Mouse (Mus musculus) left cerebral cortex, postnatal 10 days (tissue): Measurements from ENCODE around the gene Cdk2. TPM values are rescaled to one million over a fixed set of nuclear protein-coding genes. Genes with fewer than 3 reads are reported as not detected.
"Not testable (repeated sequence)": the region's sequence is repeated elsewhere in the genome, so short reads cannot be mapped to it uniquely, and the experiment has no call there.

Experiments used
- DNase-seq, 2 experiments: peaks; one replicate each; pipeline ENCODE4 v3.0.0; 2021 to 2022; ENCODE audit warnings: low spot score in 2 of 2, mixed read lengths in 1 of 2; ENCODE audit errors: extremely low spot score in 1 of 2
- intact Hi-C: fragments of 180-260 bp; cut with DNase I; formaldehyde crosslinking; loops from one replicate; pipeline ENCODE4 v1.15.1; 2025
- total RNA-seq, 2 experiments: library from RNA; stranded (reverse); gene quantifications; 2 replicates each; pipeline ENCODE4 v1.2.3; 2021

Cdk2 gene
- total RNA-seq, 2 experiments from 2014 or later, result 4.3 to 4.7 TPM

GRCm38 (mm10) chr10:128715559-128716537 is 11.0 kb upstream of the Cdk2 start:
- no peak for DNase-seq
- intact Hi-C loops, result no loop called here

- DNase-seq, intact Hi-C loops: not testable (repeated sequence)
Observed at GRCm38 (mm10) chr10:128711318-128711717, 6.5 kb upstream of the Cdk2 start.

GRCm38 (mm10) chr10:128705317-128705693 is 474 bp upstream of the Cdk2 start:
- intact Hi-C loops, result loop anchor here (5.0 kb wide), 1 partner anchor 37 kb away; the partner anchor contains the start of gene Dgka
- DNase-seq, result peak in 1 of 2 experiments; percentile 30

- intact Hi-C loops, result no loop called here
- no peak for DNase-seq
Observed at GRCm38 (mm10) chr10:128703895-128704294, 936 bp downstream of the Cdk2 start, which contains the start of gene Pmel. Gene Pmel, plus strand, starts transcription at chr10:128704195.

- intact Hi-C loops, result no loop called here
- no peak for DNase-seq
Observed at GRCm38 (mm10) chr10:128702328-128703007, 2.4 kb downstream of the Cdk2 start.

GRCm38 (mm10) chr10:128700712-128701111 is 4.1 kb downstream of the Cdk2 start:
- intact Hi-C loops, result no loop called here
- DNase-seq, result no peak

- intact Hi-C loops, result no loop called here
- no peak for DNase-seq
Observed at GRCm38 (mm10) chr10:128699611-128700010, 5.2 kb downstream of the Cdk2 start.

- intact Hi-C loops, result no loop called here
- peak in 1 of 2 experiments; percentile 48 for DNase-seq
Observed at GRCm38 (mm10) chr10:128699006-128699405, 5.8 kb downstream of the Cdk2 start.

- intact Hi-C loops, result no loop called here
- no peak for DNase-seq
Observed at GRCm38 (mm10) chr10:128697072-128697725, 7.6 kb downstream of the Cdk2 start.

- intact Hi-C loops, result no loop called here
- peak; percentile 99 to 100 for DNase-seq
Observed at GRCm38 (mm10) chr10:128695992-128696807, 8.6 kb downstream of the Cdk2 start, which contains the start of gene Rab5b. Gene Rab5b, minus strand, starts transcription at chr10:128696264.

GRCm38 (mm10) chr10:128695411-128695991 is 9.3 kb downstream of the Cdk2 start:
- DNase-seq, result no peak
- intact Hi-C loops, result no loop called here

- no peak for DNase-seq
- intact Hi-C loops, result loop anchor here (5.0 kb wide), 3 partner anchors 47 to 167 kb away; partner anchors contain the start of genes Pa2g4 and Rps26
Observed at GRCm38 (mm10) chr10:128674469-128675008, 30.3 kb downstream of the Cdk2 start.

- intact Hi-C loops, result loop anchor here (5.0 kb wide), 3 partner anchors 47 to 167 kb away; partner anchors contain the start of genes Pa2g4 and Rps26
Observed at GRCm38 (mm10) chr10:128673763-128674468, 30.9 kb downstream of the Cdk2 start, which contains the start of gene Suox. Gene Suox, minus strand, starts transcription at chr10:128674073.

GRCm38 (mm10) chr10:128671148-128671547 is 33.7 kb downstream of the Cdk2 start:
- no peak for DNase-seq
- intact Hi-C loops, result loop anchor here (5.0 kb wide), 3 partner anchors 44 to 164 kb away; partner anchors contain the start of genes Pa2g4 and Rps26

More at GRCm38 (mm10) chr10:128673763-128674468, 30.9 kb downstream of the Cdk2 start, which contains the start of gene Suox:
- DNase-seq, result peak; percentile 74 to 91

GRCm38 (mm10) chr10:128668790-128669672 is 35.8 kb downstream of the Cdk2 start:
- intact Hi-C loops, result no loop called here
- DNase-seq, result peak; percentile 24 to 77

- intact Hi-C loops, result no loop called here
- no peak for DNase-seq
Observed at GRCm38 (mm10) chr10:128665806-128666205, 39.0 kb downstream of the Cdk2 start.
